Mouse (Mus musculus) spleen, adult 2 months (tissue): Measurements from ENCODE around the gene F11.

Experiments used
- CTCF ChIP-seq: fragments of 200-500 bp; IDR thresholded peaks from 2 replicates; pipeline ENCODE4 v1.5.1; 2011; ENCODE audit warnings: mild to moderate bottlenecking, inconsistent platforms; ENCODE audit not compliant: insufficient read depth, insufficient read length, insufficient replicate concordance; ENCODE audit errors: extremely low read depth
- POLR2A ChIP-seq: fragments of 200-500 bp; IDR thresholded peaks from 2 replicates; pipeline ENCODE4 v1.6.1; 2011; ENCODE audit warnings: low read depth, low read length, inconsistent platforms

GRCm38 (mm10) chr8:45195954-45196526 lies 65.8 kb downstream of the F11 start:
- TF ChIP-seq CTCF (no peak), POLR2A (no peak)
